Mouse (Mus musculus) heart, postnatal 0 days (tissue): ENCODE data around the gene Hilpda. TPM values are rescaled to one million over a fixed set of nuclear protein-coding genes. Genes with fewer than 3 reads are reported as not detected.

Source experiments
- ATAC-seq: fragments of 200-750 bp; cut with Nextera tagmentation; 2 replicates; pipeline ENCODE4 v1.8.0; 2017; ENCODE audit warnings: low read depth, moderate number of reproducible peaks, moderate library complexity; ENCODE audit not compliant: insufficient read depth
- DNase-seq: peaks from one replicate; pipeline ENCODE4 v3.0.0-alpha.2; 2016; ENCODE audit warnings: low spot score
- H3K27ac ChIP-seq: fragments of 300-500 bp; sonication (generic); 2 replicates; pipeline ENCODE4 v1.5.1; 2014; ENCODE audit warnings: low read depth, mild to moderate bottlenecking
- H3K27me3 ChIP-seq: fragments of 300-500 bp; sonication (generic); 2 replicates; pipeline ENCODE4 v1.6.1; 2014; ENCODE audit warnings: low read length, mixed read lengths; ENCODE audit not compliant: control insufficient read depth, insufficient read depth
- H3K36me3 ChIP-seq: fragments of 300-500 bp; sonication (generic); replicated peaks from 2 replicates; pipeline ENCODE4 v1.6.1; 2014; ENCODE audit warnings: low read length, mixed read lengths; ENCODE audit not compliant: control insufficient read depth, insufficient read depth
- H3K4me1 ChIP-seq: fragments of 300-500 bp; sonication (generic); 2 replicates; pipeline ENCODE4 v1.6.1; 2014; ENCODE audit warnings: antibody characterized with exemption; ENCODE audit not compliant: control insufficient read depth, insufficient read depth
- H3K4me2 ChIP-seq: fragments of 300-500 bp; sonication (generic); 2 replicates; pipeline ENCODE4 v1.6.1; 2014; ENCODE audit warnings: low read depth, mild to moderate bottlenecking, low read length, moderate library complexity
- H3K4me3 ChIP-seq: fragments of 300-500 bp; sonication (generic); 2 replicates; pipeline ENCODE4 v1.5.1; 2014; ENCODE audit warnings: low read depth, low read length
- H3K9ac ChIP-seq: fragments of 300-500 bp; sonication (generic); replicated peaks from 2 replicates; pipeline ENCODE4 v1.6.1; 2014; ENCODE audit warnings: low read depth, low read length, mixed read lengths
- H3K9me3 ChIP-seq: fragments of 300-500 bp; sonication (generic); replicated peaks from 2 replicates; pipeline ENCODE4 v1.6.1; 2016; ENCODE audit warnings: low read length; ENCODE audit not compliant: control insufficient read depth
- CTCF ChIP-seq: IDR thresholded peaks from 2 replicates; pipeline ENCODE4 v1.5.1; 2016; ENCODE audit warnings: antibody characterized with exemption, control low read depth, low read depth
- EP300 ChIP-seq: IDR thresholded peaks from 2 replicates; pipeline ENCODE4 v1.6.1; 2016; ENCODE audit warnings: antibody characterized with exemption, low read depth
- WGBS: fragments of 180-500 bp; shearing (Covaris S2); extraction: QIAGEN DNeasy Blood & Tissue Kit; methylation state at CpG from one replicate; pipeline ENCODE4 v1.1.7; 2014; 5-methylcytosine and 5-hydroxymethylcytosine counted together
- polyA plus RNA-seq: library from polyadenylated mRNA; unstranded; fragments of >200 nt; fragmentation: Nextera tagmentation; extraction: Ambion mirVana; gene quantifications from 2 replicates; pipeline ENCODE4 v1.2.1, GENCODE M21; 2015
- total RNA-seq: library from RNA; depleted of rRNA; stranded (reverse); fragments of >200 nt; gene quantifications from 2 replicates; pipeline ENCODE4 v1.2.3, GENCODE M21; 2014; ENCODE audit warnings: low replicate concordance; rRNA removed

Hilpda gene
- total and polyA plus RNA-seq, 2 experiments from 2014 or later, result 23.8 to 42.1 TPM

DNA sequence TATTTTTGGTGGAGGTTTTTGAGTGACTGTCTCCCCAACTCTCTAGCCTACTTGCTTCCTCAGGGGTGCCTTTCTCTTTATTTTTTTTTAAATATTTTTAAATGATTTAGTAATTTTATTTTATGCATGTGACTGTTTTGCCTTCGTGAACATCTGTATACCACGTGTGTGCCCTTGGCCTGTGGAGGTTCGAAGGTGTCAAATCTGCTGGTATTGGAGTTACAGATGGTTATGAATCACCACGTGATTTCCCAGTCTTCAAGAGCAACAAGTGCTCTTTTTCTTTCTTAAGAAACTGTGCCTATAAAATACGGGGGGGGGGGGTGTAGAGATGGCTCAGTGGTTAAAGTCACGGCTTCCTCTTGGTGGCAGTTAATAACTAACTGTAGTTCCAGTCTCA is 49.3 kb downstream of the Hilpda start:
- H3K9ac ChIP-seq, result no peak overlapping the region
- H3K27me3 ChIP-seq, result no peaks in the 10 kb centered on the region
- no peaks in the 10 kb centered on the region for H3K9me3 ChIP-seq
- H3K36me3 ChIP-seq, result no peaks in the 10 kb centered on the region
- no peak for ATAC-seq
- TF ChIP-seq EP300 (no peak), CTCF (no peak)
- no peaks in the 10 kb centered on the region for H3K4me1 ChIP-seq
- H3K4me3 ChIP-seq, result no peak overlapping the region
- DNase-seq, result no peak
- no peak overlapping the region for H3K27ac ChIP-seq
- WGBS, result 77% methylated on average over 6 of the region's 6 CpGs
- H3K4me2 ChIP-seq, result no peak overlapping the region

DNA sequence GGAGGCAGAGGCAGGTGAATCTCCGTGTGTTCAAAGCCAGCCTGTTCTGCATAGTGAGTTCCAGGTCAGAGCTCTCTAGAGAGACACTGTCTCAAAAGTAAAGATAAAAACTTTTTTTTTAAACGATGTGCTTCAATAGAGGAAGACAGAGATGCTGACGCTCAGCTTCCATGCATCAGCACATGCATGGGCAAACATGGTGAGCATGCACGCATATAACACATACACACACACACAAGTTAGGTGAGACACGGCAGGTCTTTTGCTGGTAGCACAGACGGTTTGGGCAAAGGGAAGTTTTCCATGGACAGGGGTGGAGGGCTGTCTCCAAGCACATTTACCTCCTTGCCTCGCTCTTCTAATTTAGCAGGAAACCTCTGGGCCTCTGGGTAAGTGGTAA is 49.9 kb downstream of the Hilpda start:
- Histone ChIP-seq H3K9me3 (no peaks in the 10 kb centered on the region), H3K4me3 (no peak overlapping the region), H3K9ac (no peak overlapping the region), H3K36me3 (no peaks in the 10 kb centered on the region), H3K27ac (no peak overlapping the region), H3K4me1 (no peaks in the 10 kb centered on the region), H3K27me3 (no peaks in the 10 kb centered on the region), H3K4me2 (no peak overlapping the region)
- ATAC-seq (no peak), DNase-seq (no peak)
- TF ChIP-seq CTCF (no peak), EP300 (no peak)
- WGBS, result 83% methylated on average over 7 of the region's 7 CpGs

DNA sequence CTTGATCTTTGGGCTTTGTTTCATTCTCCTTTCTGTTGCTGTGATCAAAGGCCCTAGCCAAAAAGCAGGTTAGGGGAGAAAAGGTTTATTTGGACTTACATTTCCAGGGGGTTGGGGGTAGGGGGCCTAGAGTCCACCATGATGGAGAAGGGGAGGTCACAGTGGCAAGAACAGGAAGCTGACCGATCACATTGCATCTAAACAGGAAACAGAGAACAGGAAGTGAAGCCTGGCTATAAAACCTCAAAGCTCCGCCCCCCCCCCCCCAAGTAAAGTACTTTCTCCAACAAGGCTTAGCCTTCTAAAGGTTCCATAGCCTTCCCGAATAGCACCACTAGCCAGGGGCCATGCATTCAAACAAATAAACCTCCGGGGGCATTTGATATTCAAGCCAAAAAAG is 50.4 kb downstream of the Hilpda start:
- Histone ChIP-seq H3K4me2 (no peak overlapping the region), H3K9ac (no peak overlapping the region), H3K27me3 (no peaks in the 10 kb centered on the region), H3K27ac (no peak overlapping the region), H3K4me3 (no peak overlapping the region), H3K36me3 (no peaks in the 10 kb centered on the region), H3K9me3 (no peaks in the 10 kb centered on the region), H3K4me1 (no peaks in the 10 kb centered on the region)
- DNase-seq (no peak), ATAC-seq (no peak)
- 53% methylated on average over 4 of the region's 4 CpGs for WGBS
- TF ChIP-seq EP300 (no peak), CTCF (no peak)

Other genes starting within 250 kb of the Hilpda start
- gene Lep, start 212.3 kb upstream of the Hilpda start, total RNA-seq, result not detected in 2 replicates
- not detected in 2 replicates for gene Lep, start 212.3 kb upstream of the Hilpda start, polyA plus RNA-seq
- gene Rbm28, start 107.5 kb upstream of the Hilpda start, total RNA-seq, result 6.8 and 15.3 TPM in 2 replicates
- 13.3 and 15.1 TPM in 2 replicates for gene Rbm28, start 107.5 kb upstream of the Hilpda start, polyA plus RNA-seq
- gene Prrt4, start 92.9 kb upstream of the Hilpda start, total RNA-seq, result 0.65 and 4.9 TPM in 2 replicates
- gene Prrt4, start 92.9 kb upstream of the Hilpda start, polyA plus RNA-seq, result 1.3 and 1.6 TPM in 2 replicates
- gene Impdh1, start 56.1 kb upstream of the Hilpda start, total RNA-seq, result 13.5 and 18.9 TPM in 2 replicates
- 23.7 and 25.7 TPM in 2 replicates for gene Impdh1, start 56.1 kb upstream of the Hilpda start, polyA plus RNA-seq
- not detected in 2 replicates for gene Fam71f2, start 7.1 kb downstream of the Hilpda start, total RNA-seq
- gene Fam71f2, start 7.1 kb downstream of the Hilpda start, polyA plus RNA-seq, result 0.12 and 0.18 TPM in 2 replicates
- gene Fam71f1, start 46.7 kb downstream of the Hilpda start, total RNA-seq, result not detected in 2 replicates
- 0.07 TPM in 1 of 2 replicates, not detected in the other for gene Fam71f1, start 46.7 kb downstream of the Hilpda start, polyA plus RNA-seq
- 296 and 341 TPM in 2 replicates for gene Calu, start 75.6 kb downstream of the Hilpda start, total RNA-seq
- 278 and 287 TPM in 2 replicates for gene Calu, start 75.6 kb downstream of the Hilpda start, polyA plus RNA-seq
- 15.1 TPM in 1 of 2 replicates, not detected in the other for gene Opn1sw, start 116.0 kb downstream of the Hilpda start, total RNA-seq
- 0.12 and 0.40 TPM in 2 replicates for gene Opn1sw, start 116.0 kb downstream of the Hilpda start, polyA plus RNA-seq
- gene Ccdc136, start 123.8 kb downstream of the Hilpda start, total RNA-seq, result 14.9 and 15.7 TPM in 2 replicates
- gene Ccdc136, start 123.8 kb downstream of the Hilpda start, polyA plus RNA-seq, result 10.6 and 14.3 TPM in 2 replicates
- gene Flnc, start 160.8 kb downstream of the Hilpda start, total RNA-seq, result 241 and 301 TPM in 2 replicates
- gene Flnc, start 160.8 kb downstream of the Hilpda start, polyA plus RNA-seq, result 18.5 and 24.3 TPM in 2 replicates
- gene Atp6v1f, start 195.2 kb downstream of the Hilpda start, total RNA-seq, result 162 and 247 TPM in 2 replicates
- gene Atp6v1f, start 195.2 kb downstream of the Hilpda start, polyA plus RNA-seq, result 228 and 238 TPM in 2 replicates
- not detected in 2 replicates for gene Atp6v1fnb, start 198.9 kb downstream of the Hilpda start, total RNA-seq
- gene Atp6v1fnb, start 198.9 kb downstream of the Hilpda start, polyA plus RNA-seq, result not detected in 2 replicates
- gene Kcp, start 235.5 kb downstream of the Hilpda start, total RNA-seq, result 6.2 and 17.9 TPM in 2 replicates
- 4.2 and 4.7 TPM in 2 replicates for gene Kcp, start 235.5 kb downstream of the Hilpda start, polyA plus RNA-seq